Mouse (Mus musculus) bone marrow macrophage, adult 2 months (primary cell): ENCODE data around the gene Smarcb1.

ENCODE experiments used
- CTCF ChIP-seq: IDR thresholded peaks from 2 replicates; pipeline ENCODE4 v1.5.1; 2012; ENCODE audit warnings: low read depth, mild to moderate bottlenecking, low read length, moderate library complexity
- POLR2A ChIP-seq: IDR thresholded peaks from 2 replicates; pipeline ENCODE4 v1.6.1; 2012; ENCODE audit warnings: mild to moderate bottlenecking, low read depth, low read length, borderline replicate concordance

- TF ChIP-seq CTCF (no peak), POLR2A (no peak)
Measured at GRCm38 (mm10) chr10:75910698-75911097, 10.7 kb downstream of the Smarcb1 start.
